Mouse (Mus musculus) heart, embryonic 14.5 days (tissue): ENCODE measurements at regions not wholly inside any gene's neighbourhood (a gene's known extent, or its start where the extent isn't known, plus 50 kb on each side); places are given as distances from the start of the nearest gene placed in this dataset.
A peak's percentile ranks its signal among the peaks of the same experiment; 100 is the strongest.

Experiments
- ATAC-seq: fragments of 200-750 bp; cut with Nextera tagmentation; 2 replicates; pipeline ENCODE4 v1.8.0; 2017; ENCODE audit warnings: low read depth, moderate TSS enrichment; ENCODE audit not compliant: insufficient number of reproducible peaks, insufficient read depth, low FRiP score
- H3K27ac ChIP-seq, 2 experiments: fragments of 200-500 bp in 1 of 2; fragments of 300-500 bp in 1 of 2; sonication (generic) in 1 of 2; replicated peaks in 1 of 2; 2 replicates each; pipeline ENCODE4 v1.5.1; 2012 to 2014; ENCODE audit warnings: low read depth in 2 of 2, low read length in 2 of 2, control low read depth in 1 of 2, mild to moderate bottlenecking in 1 of 2, mixed read lengths in 1 of 2; ENCODE audit not compliant: control insufficient read depth in 1 of 2, insufficient read depth in 1 of 2
- H3K27me3 ChIP-seq: fragments of 300-500 bp; sonication (generic); 2 replicates; pipeline ENCODE4 v1.6.1; 2014; ENCODE audit warnings: mild to moderate bottlenecking, low read length, control low read depth; ENCODE audit not compliant: control insufficient read depth, insufficient read depth
- H3K36me3 ChIP-seq: fragments of 300-500 bp; sonication (generic); 2 replicates; pipeline ENCODE4 v1.6.1; 2014; ENCODE audit warnings: mild to moderate bottlenecking, control low read depth, low read length, mixed read lengths; ENCODE audit not compliant: control insufficient read depth, insufficient read depth
- H3K4me1 ChIP-seq, 2 experiments: fragments of 200-500 bp in 1 of 2; fragments of 300-500 bp in 1 of 2; sonication (generic) in 1 of 2; 2 replicates each; pipeline ENCODE4 v1.6.1; 2012 to 2014; ENCODE audit warnings: low read length in 2 of 2, control low read depth in 1 of 2, mixed read lengths in 1 of 2; ENCODE audit not compliant: control insufficient read depth in 2 of 2, insufficient read depth in 2 of 2
- H3K4me2 ChIP-seq: fragments of 300-500 bp; sonication (generic); 2 replicates; pipeline ENCODE4 v1.6.1; 2014; ENCODE audit warnings: mild to moderate bottlenecking, low read length
- H3K4me3 ChIP-seq, 2 experiments: fragments of 200-500 bp in 1 of 2; fragments of 300-500 bp in 1 of 2; sonication (generic) in 1 of 2; 2 replicates each; pipeline ENCODE4 v1.5.1; 2012 to 2014; ENCODE audit warnings: low read length in 2 of 2, mild to moderate bottlenecking in 2 of 2, control low read depth in 1 of 2, low read depth in 1 of 2, moderate library complexity in 1 of 2; ENCODE audit not compliant: control insufficient read depth in 1 of 2, insufficient read depth in 1 of 2
- H3K9ac ChIP-seq: fragments of 300-500 bp; sonication (generic); 2 replicates; pipeline ENCODE4 v1.6.1; 2014; ENCODE audit warnings: mild to moderate bottlenecking, low read length
- H3K9me3 ChIP-seq: fragments of 300-500 bp; sonication (generic); 2 replicates; pipeline ENCODE4 v1.6.1; 2016; ENCODE audit warnings: low read length, control low read depth; ENCODE audit not compliant: control insufficient read depth
- WGBS: fragments of 180-500 bp; shearing (Covaris S2); extraction: QIAGEN DNeasy Blood & Tissue Kit; methylation state at CpG from one replicate; pipeline ENCODE4 v1.1.7; 2014; 5-methylcytosine and 5-hydroxymethylcytosine counted together

- Histone ChIP-seq H3K27ac (no peak overlapping the region), H3K9ac (no peak overlapping the region), H3K4me2 (no peak overlapping the region), H3K9me3 (no peaks in the 10 kb centered on the region), H3K27me3 (no peaks in the 10 kb centered on the region), H3K4me3 (no peak overlapping the region), H3K36me3 (no peaks in the 10 kb centered on the region), H3K4me1 (no peaks in the 10 kb centered on the region)
- WGBS, result 85% methylated on average over 2 of the region's 2 CpGs
- no peak for ATAC-seq
Measured at GRCm38 (mm10) chr17:4429036-4429435, 565.1 kb upstream of the Arid1b start.

GRCm38 (mm10) chr17:4445606-4446005, 548.5 kb upstream of the Arid1b start:
- Histone ChIP-seq H3K9me3 (no peaks in the 10 kb centered on the region), H3K27ac (no peak overlapping the region), H3K4me1 (no peaks in the 10 kb centered on the region), H3K9ac (no peak overlapping the region), H3K4me3 (no peak overlapping the region), H3K36me3 (no peaks in the 10 kb centered on the region), H3K27me3 (no peaks in the 10 kb centered on the region), H3K4me2 (no peak overlapping the region)
- no peak for ATAC-seq
- 84% methylated on average over 1 of the region's 1 CpGs for WGBS

- H3K27me3 ChIP-seq, result no peaks in the 10 kb centered on the region
- H3K27ac ChIP-seq, result no peak overlapping the region
- ATAC-seq, result no peak
- WGBS, result 58% methylated on average over 1 of the region's 1 CpGs
- H3K36me3 ChIP-seq, result no peaks in the 10 kb centered on the region
- no peaks in the 10 kb centered on the region; a peak in 1 of 4 replicates for H3K4me1 ChIP-seq
- no peak overlapping the region for H3K4me2 ChIP-seq
- no peak overlapping the region for H3K9ac ChIP-seq
- no peak overlapping the region for H3K4me3 ChIP-seq
- H3K9me3 ChIP-seq, result no peaks in the 10 kb centered on the region
Measured at GRCm38 (mm10) chr17:4457491-4457890, 536.6 kb upstream of the Arid1b start.

GRCm38 (mm10) chr17:4461541-4461940, 532.6 kb upstream of the Arid1b start:
- WGBS, result 83% methylated on average over 2 of the region's 2 CpGs
- Histone ChIP-seq H3K9ac (no peak overlapping the region), H3K27me3 (no peaks in the 10 kb centered on the region), H3K4me1 (no peaks in the 10 kb centered on the region; a peak in 1 of 4 replicates), H3K4me3 (no peak overlapping the region), H3K9me3 (no peaks in the 10 kb centered on the region), H3K27ac (no peak overlapping the region), H3K4me2 (no peak overlapping the region), H3K36me3 (no peaks in the 10 kb centered on the region)
- ATAC-seq, result no peak

- no peak overlapping the region for H3K4me2 ChIP-seq
- no peaks in the 10 kb centered on the region for H3K4me1 ChIP-seq
- no peak for ATAC-seq
- H3K9me3 ChIP-seq, result no peaks in the 10 kb centered on the region
- no peaks in the 10 kb centered on the region for H3K27me3 ChIP-seq
- WGBS, result 61% methylated on average over 2 of the region's 2 CpGs
- no peaks in the 10 kb centered on the region for H3K36me3 ChIP-seq
- no peak overlapping the region for H3K4me3 ChIP-seq
- H3K9ac ChIP-seq, result no peak overlapping the region
- no peak overlapping the region for H3K27ac ChIP-seq
Measured at GRCm38 (mm10) chr17:4464286-4464880, 529.7 kb upstream of the Arid1b start.

GRCm38 (mm10) chr17:4465741-4466140, 528.4 kb upstream of the Arid1b start:
- no peaks in the 10 kb centered on the region for H3K4me1 ChIP-seq
- no peaks in the 10 kb centered on the region for H3K36me3 ChIP-seq
- no peak for ATAC-seq
- no peaks in the 10 kb centered on the region for H3K27me3 ChIP-seq
- WGBS, result 80% methylated on average over 6 of the region's 6 CpGs
- H3K4me3 ChIP-seq, result no peak overlapping the region
- H3K4me2 ChIP-seq, result no peak overlapping the region
- H3K27ac ChIP-seq, result no peak overlapping the region
- H3K9me3 ChIP-seq, result 0 out of 2 replicates have a peak, but pooled peaks cover 2% of the 10 kb centered on the region
- H3K9ac ChIP-seq, result no peak overlapping the region

GRCm38 (mm10) chr17:4472412-4472811, 521.7 kb upstream of the Arid1b start:
- Histone ChIP-seq H3K27ac (no peak overlapping the region), H3K36me3 (no peaks in the 10 kb centered on the region), H3K9ac (no peak overlapping the region), H3K27me3 (no peaks in the 10 kb centered on the region), H3K4me3 (no peak overlapping the region), H3K9me3 (0 out of 2 replicates have a peak, but pooled peaks cover 2% of the 10 kb centered on the region), H3K4me2 (no peak overlapping the region), H3K4me1 (peaks cover 14 to 16% of the 10 kb centered on the region in 2 experiments)
- ATAC-seq, result no peak
- WGBS, result 71% methylated on average over 5 of the region's 5 CpGs

- H3K27ac ChIP-seq, result 0 out of 4 replicates have a peak overlapping the region, but pooled peaks of 1 of the 2 experiments have one; percentile 32
- no peak overlapping the region for H3K9ac ChIP-seq
- 0 out of 2 replicates have a peak, but pooled peaks cover 2% of the 10 kb centered on the region for H3K9me3 ChIP-seq
- no peaks in the 10 kb centered on the region for H3K36me3 ChIP-seq
- no peaks in the 10 kb centered on the region for H3K27me3 ChIP-seq
- no peak for ATAC-seq
- 28% methylated on average over 5 of the region's 5 CpGs for WGBS
- peaks cover 14 to 16% of the 10 kb centered on the region in 2 experiments for H3K4me1 ChIP-seq
- H3K4me3 ChIP-seq, result no peak overlapping the region
- H3K4me2 ChIP-seq, result no peak overlapping the region
Measured at GRCm38 (mm10) chr17:4474350-4474749, 519.8 kb upstream of the Arid1b start.
